Mouse (Mus musculus) liver, embryonic 16.5 days (tissue): Measurements from ENCODE around the gene Msx2. TPM values are rescaled to one million over a fixed set of nuclear protein-coding genes. Genes with fewer than 3 reads are reported as not detected.

Source experiments
- ATAC-seq: fragments of 200-750 bp; cut with Nextera tagmentation; 2 replicates; pipeline ENCODE4 v1.8.0; 2017; ENCODE audit warnings: low read depth, mild to moderate bottlenecking, moderate number of reproducible peaks, moderate library complexity
- H3K27ac ChIP-seq: fragments of 300-500 bp; sonication (generic); 2 replicates; pipeline ENCODE4 v1.5.1; 2014; ENCODE audit warnings: mild to moderate bottlenecking, low read length
- H3K27me3 ChIP-seq: fragments of 300-500 bp; sonication (generic); 2 replicates; pipeline ENCODE4 v1.6.1; 2014; ENCODE audit warnings: low read depth, low read length, mixed read lengths; ENCODE audit not compliant: control insufficient read depth, insufficient read depth
- H3K36me3 ChIP-seq: fragments of 300-500 bp; sonication (generic); 2 replicates; pipeline ENCODE4 v1.6.1; 2014; ENCODE audit warnings: mild to moderate bottlenecking; ENCODE audit not compliant: control insufficient read depth, insufficient read depth
- H3K4me1 ChIP-seq: fragments of 300-500 bp; sonication (generic); 2 replicates; pipeline ENCODE4 v1.6.1; 2014; ENCODE audit warnings: low read depth, low read length, mixed read lengths; ENCODE audit not compliant: control insufficient read depth
- H3K4me2 ChIP-seq: fragments of 300-500 bp; sonication (generic); 2 replicates; pipeline ENCODE4 v1.6.1; 2014; ENCODE audit warnings: low read depth, low read length, mixed read lengths
- H3K4me3 ChIP-seq: fragments of 300-500 bp; sonication (generic); 2 replicates; pipeline ENCODE4 v1.5.1; 2014; ENCODE audit warnings: low read depth, mild to moderate bottlenecking, low read length
- H3K9ac ChIP-seq: fragments of 300-500 bp; sonication (generic); 2 replicates; pipeline ENCODE4 v1.6.1; 2014; ENCODE audit warnings: low read depth, low read length
- H3K9me3 ChIP-seq: fragments of 300-500 bp; sonication (generic); replicated peaks from 2 replicates; pipeline ENCODE4 v1.6.1; 2016; ENCODE audit warnings: low read length; ENCODE audit not compliant: control insufficient read depth
- WGBS: fragments of 180-500 bp; shearing (Covaris S2); extraction: QIAGEN DNeasy Blood & Tissue Kit; methylation state at CpG from one replicate; pipeline ENCODE4 v1.1.7; 2014; ENCODE audit not compliant: insufficient replicate concordance; 5-methylcytosine and 5-hydroxymethylcytosine counted together
- polyA plus RNA-seq: library from polyadenylated mRNA; unstranded; fragments of >200 nt; fragmentation: Nextera tagmentation; extraction: Ambion mirVana; gene quantifications from 2 replicates; pipeline ENCODE4 v1.2.1, GENCODE M21; 2015

Msx2 gene
- polyA plus RNA-seq, 1 experiment from 2014 or later, result not detected

GRCm38 (mm10) chr13:53461346-53461745, 11.5 kb downstream of the Msx2 start:
- peaks cover 59% of the 10 kb centered on the region for H3K27me3 ChIP-seq
- no peak overlapping the region for H3K9ac ChIP-seq
- H3K36me3 ChIP-seq, result no peaks in the 10 kb centered on the region
- no peaks in the 10 kb centered on the region for H3K4me1 ChIP-seq
- no peak overlapping the region for H3K27ac ChIP-seq
- H3K4me3 ChIP-seq, result no peak overlapping the region
- no peak overlapping the region for H3K4me2 ChIP-seq
- no peaks in the 10 kb centered on the region for H3K9me3 ChIP-seq
- ATAC-seq, result no peak
- 20% methylated on average over 2 of the region's 2 CpGs for WGBS

DNA sequence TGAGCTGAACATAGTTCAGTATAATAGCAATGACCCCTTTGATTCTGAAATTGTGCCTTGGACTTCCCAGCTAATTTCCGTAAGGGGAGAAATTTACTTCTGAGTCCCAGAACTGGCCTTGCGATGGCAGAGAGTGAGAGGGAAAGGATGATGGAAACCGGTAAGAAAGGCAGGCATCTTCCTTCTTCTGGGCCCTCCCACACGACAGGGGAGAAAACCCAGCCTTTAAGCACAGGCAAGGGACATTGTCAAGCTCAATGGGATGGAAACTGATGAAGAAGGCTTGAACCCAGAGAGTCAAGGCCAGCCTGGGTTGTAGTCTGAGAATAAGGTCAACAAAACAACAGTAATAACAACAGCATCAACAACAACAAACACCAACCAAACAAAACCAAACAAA, 14.1 kb downstream of the Msx2 start:
- Histone ChIP-seq H3K9ac (no peak overlapping the region), H3K4me1 (no peaks in the 10 kb centered on the region), H3K4me3 (no peak overlapping the region), H3K27me3 (peaks cover 43% of the 10 kb centered on the region), H3K9me3 (no peaks in the 10 kb centered on the region), H3K4me2 (no peak overlapping the region), H3K36me3 (no peaks in the 10 kb centered on the region), H3K27ac (no peak overlapping the region)
- WGBS, result 42% methylated on average over 4 of the region's 4 CpGs
- no peak for ATAC-seq

GRCm38 (mm10) chr13:53454794-53455672, 17.8 kb downstream of the Msx2 start:
- no peaks in the 10 kb centered on the region for H3K9me3 ChIP-seq
- H3K4me2 ChIP-seq, result no peak overlapping the region
- no peak overlapping the region for H3K9ac ChIP-seq
- no peaks in the 10 kb centered on the region for H3K36me3 ChIP-seq
- peaks cover 9% of the 10 kb centered on the region; the same call in 1 of the 2 replicates for H3K27me3 ChIP-seq
- 9% methylated on average over 21 of the region's 21 CpGs for WGBS
- H3K4me3 ChIP-seq, result no peak overlapping the region
- H3K27ac ChIP-seq, result no peak overlapping the region
- no peak for ATAC-seq
- H3K4me1 ChIP-seq, result no peaks in the 10 kb centered on the region

DNA sequence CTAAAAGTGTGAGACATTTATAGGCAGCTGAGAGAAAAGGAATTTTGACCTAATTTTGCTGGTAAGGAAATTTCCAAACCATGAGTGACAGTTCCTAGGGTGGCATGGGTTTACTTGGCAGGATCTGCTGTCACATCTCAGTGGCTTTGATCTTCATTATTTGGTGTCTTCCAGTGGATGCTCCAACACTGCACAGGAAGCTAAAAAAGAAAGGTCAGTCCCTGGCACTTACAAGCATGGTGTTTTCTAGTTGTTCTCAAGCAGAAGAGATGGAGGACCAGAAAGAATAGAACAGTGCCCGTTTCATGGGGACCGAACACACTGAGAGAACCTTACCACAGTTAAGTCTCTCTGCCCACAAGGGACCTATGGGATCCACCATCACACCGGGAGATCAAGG, 18.9 kb downstream of the Msx2 start:
- WGBS, result 69% methylated on average over 3 of the region's 3 CpGs
- Histone ChIP-seq H3K4me3 (no peak overlapping the region), H3K9me3 (no peaks in the 10 kb centered on the region), H3K27me3 (peaks cover 9% of the 10 kb centered on the region; the same call in 1 of the 2 replicates), H3K36me3 (no peaks in the 10 kb centered on the region), H3K4me1 (no peaks in the 10 kb centered on the region), H3K9ac (no peak overlapping the region), H3K27ac (no peak overlapping the region), H3K4me2 (no peak overlapping the region)
- no peak for ATAC-seq

GRCm38 (mm10) chr13:53447609-53448008, 25.3 kb downstream of the Msx2 start:
- WGBS, result 13% methylated on average over 6 of the region's 6 CpGs
- no peak overlapping the region for H3K27ac ChIP-seq

GRCm38 (mm10) chr13:53443602-53444001, 29.3 kb downstream of the Msx2 start:
- Histone ChIP-seq H3K9me3 (no peaks in the 10 kb centered on the region), H3K4me1 (no peaks in the 10 kb centered on the region), H3K9ac (no peak overlapping the region), H3K27ac (no peak overlapping the region), H3K4me2 (no peak overlapping the region), H3K4me3 (no peak overlapping the region), H3K27me3 (no peaks in the 10 kb centered on the region), H3K36me3 (no peaks in the 10 kb centered on the region)
- 27% methylated on average over 3 of the region's 3 CpGs for WGBS
- ATAC-seq, result no peak

More at GRCm38 (mm10) chr13:53447609-53448008, 25.3 kb downstream of the Msx2 start:
- Histone ChIP-seq H3K9me3 (no peaks in the 10 kb centered on the region), H3K4me1 (no peaks in the 10 kb centered on the region), H3K9ac (no peak overlapping the region), H3K4me3 (no peak overlapping the region), H3K36me3 (no peaks in the 10 kb centered on the region), H3K27me3 (no peaks in the 10 kb centered on the region; the same call in 1 of the 2 replicates), H3K4me2 (no peak overlapping the region)
- ATAC-seq, result no peak

GRCm38 (mm10) chr13:53442168-53442980, 30.5 kb downstream of the Msx2 start:
- WGBS, result 29% methylated on average over 25 of the region's 25 CpGs
- peak overlapping the region; percentile 13 for H3K4me3 ChIP-seq
- peak overlapping the region; percentile 19; the same call in 1 of the 2 replicates for H3K27ac ChIP-seq
- no peaks in the 10 kb centered on the region for H3K36me3 ChIP-seq
- ATAC-seq, result no peak
- H3K4me2 ChIP-seq, result no peak overlapping the region
- H3K4me1 ChIP-seq, result no peaks in the 10 kb centered on the region
- no peak overlapping the region for H3K9ac ChIP-seq
- no peaks in the 10 kb centered on the region for H3K27me3 ChIP-seq
- H3K9me3 ChIP-seq, result no peaks in the 10 kb centered on the region

GRCm38 (mm10) chr13:53441307-53442028, 31.4 kb downstream of the Msx2 start:
- no peaks in the 10 kb centered on the region for H3K27me3 ChIP-seq
- H3K27ac ChIP-seq, result peak overlapping the region; percentile 19; the same call in 1 of the 2 replicates
- no peak overlapping the region for H3K9ac ChIP-seq
- WGBS, result 35% methylated on average over 5 of the region's 5 CpGs
- H3K4me3 ChIP-seq, result peak overlapping the region; percentile 13; the same call in 1 of the 2 replicates
- H3K36me3 ChIP-seq, result no peaks in the 10 kb centered on the region
- H3K4me2 ChIP-seq, result no peak overlapping the region
- H3K9me3 ChIP-seq, result no peaks in the 10 kb centered on the region
- ATAC-seq, result peak; percentile 87
- no peaks in the 10 kb centered on the region for H3K4me1 ChIP-seq
